Mouse (Mus musculus): ENCODE results near the gene Coq5. TPM values are rescaled to one million over a fixed set of nuclear protein-coding genes. Genes with fewer than 3 reads are reported as not detected.
A peak's percentile ranks its signal among the peaks of the same experiment; 100 is the strongest.

Coq5 gene
- total and polyA plus RNA-seq, 3 experiments: 23.4 to 51.6 (median 42.9) TPM

DNA sequence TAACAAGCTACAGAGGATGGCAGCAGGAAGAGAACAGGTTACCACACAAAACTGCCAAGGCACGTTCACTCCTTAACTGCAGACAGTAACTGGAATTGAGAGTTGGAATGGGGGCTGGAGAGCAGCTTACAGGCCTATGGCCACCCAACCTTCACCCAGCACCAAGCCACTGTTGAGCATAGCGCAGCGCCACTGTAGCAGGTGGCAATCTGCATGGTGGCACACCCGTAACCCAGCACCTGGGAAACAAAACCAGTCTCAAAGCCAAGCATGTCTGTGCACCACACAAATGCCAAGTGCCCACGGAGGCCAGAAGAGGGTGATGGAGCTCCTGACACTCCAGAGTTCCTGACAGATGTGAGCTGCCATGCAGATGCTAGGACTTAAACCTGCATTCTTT lies 13.1 kb upstream of the Coq5 start:
- no peaks in the 10 kb centered on the region for H3K9me3 ChIP-seq (replicated peaks)
- no peak for TF ChIP-seq POLR2AphosphoS5 (IDR thresholded peaks at IDR 0.05; ENCODE audit: insufficient replicate concordance, low read depth, low read length)
- no peak for TF ChIP-seq TAL1 (conservative IDR thresholded peaks at IDR 0.05; ENCODE audit: low read depth, low read length)
- TF ChIP-seq GATA2 (IDR thresholded peaks at IDR 0.05; ENCODE audit: borderline replicate concordance, low read depth, low read length): no peak
- no peak for TF ChIP-seq CTCF (IDR thresholded peaks at IDR 0.05; ENCODE audit: low read depth, low read length)
- no peak for TF ChIP-seq GATA1 (IDR thresholded peaks at IDR 0.05; ENCODE audit: borderline replicate concordance, low read length)
- DNase-seq (ENCODE audit: low spot score) (no peak), ATAC-seq (ENCODE audit: extremely low read depth, insufficient number of reproducible peaks, low FRiP score, poor library complexity, severe bottlenecking) (no peak)
- H3K4me1 ChIP-seq (ENCODE audit: insufficient read depth, low read depth, low read length): peaks cover 73% of the 10 kb centered on the region
- no peaks in the 10 kb centered on the region for H3K27me3 ChIP-seq (ENCODE audit: insufficient read depth, low read length)
- H3K36me3 ChIP-seq (replicated peaks): peaks cover 76% of the 10 kb centered on the region
- H3K4me3 ChIP-seq (ENCODE audit: low read depth, low read length): peak overlapping the region; percentile 34; the same call in 1 of the 2 replicates

DNA sequence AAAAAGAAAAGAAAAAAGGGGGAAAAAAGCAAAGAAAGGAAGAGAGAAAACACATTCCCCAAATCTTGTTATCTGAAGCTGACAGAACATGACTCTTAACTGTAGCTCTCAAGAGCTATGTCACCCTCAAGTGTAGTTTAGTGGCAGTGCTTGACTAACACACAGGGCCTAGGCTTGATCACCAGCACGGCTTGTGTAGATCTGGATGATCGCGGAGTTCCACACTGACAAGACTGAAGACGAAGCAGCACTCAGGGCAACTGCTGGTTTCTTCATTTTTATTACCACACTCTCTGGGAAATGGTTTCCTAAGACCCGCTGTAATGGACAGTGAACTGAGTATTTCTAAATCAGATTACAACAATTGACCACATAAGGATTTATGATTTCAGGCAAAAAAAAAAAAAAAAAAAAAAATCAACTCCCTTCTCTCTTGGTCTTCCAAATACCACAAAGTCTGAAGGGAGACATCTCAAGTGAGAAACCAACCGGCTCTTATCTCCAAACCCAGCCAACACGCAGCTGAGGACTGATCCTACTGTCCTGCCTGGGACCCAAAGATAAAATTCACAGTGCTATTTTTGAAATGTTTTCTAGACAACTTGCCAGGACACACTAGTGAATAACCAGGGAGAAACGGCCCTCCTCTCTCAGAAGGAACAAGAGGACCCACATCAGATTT lies 12.5 kb upstream of the Coq5 start:
- Histone ChIP-seq H3K36me3 (replicated peaks) (peaks cover 73% of the 10 kb centered on the region), H3K4me1 (ENCODE audit: insufficient read depth, low read depth, low read length) (peaks cover 71% of the 10 kb centered on the region), H3K27me3 (ENCODE audit: insufficient read depth, low read length) (no peaks in the 10 kb centered on the region), H3K4me3 (ENCODE audit: low read depth, low read length) (no peak overlapping the region; the same call in 1 of the 2 replicates), H3K9me3 (replicated peaks) (no peaks in the 10 kb centered on the region)
- TF ChIP-seq GATA1 (IDR thresholded peaks at IDR 0.05; ENCODE audit: borderline replicate concordance, low read length) (no peak), TAL1 (conservative IDR thresholded peaks at IDR 0.05; ENCODE audit: low read depth, low read length) (peak; percentile 96), POLR2AphosphoS5 (IDR thresholded peaks at IDR 0.05; ENCODE audit: insufficient replicate concordance, low read depth, low read length) (no peak), CTCF (IDR thresholded peaks at IDR 0.05; ENCODE audit: low read depth, low read length) (no peak), GATA2 (IDR thresholded peaks at IDR 0.05; ENCODE audit: borderline replicate concordance, low read depth, low read length) (no peak)
- DNase-seq (ENCODE audit: low spot score) (peak; percentile 88), ATAC-seq (ENCODE audit: extremely low read depth, insufficient number of reproducible peaks, low FRiP score, poor library complexity, severe bottlenecking) (peak; percentile 88)

DNA sequence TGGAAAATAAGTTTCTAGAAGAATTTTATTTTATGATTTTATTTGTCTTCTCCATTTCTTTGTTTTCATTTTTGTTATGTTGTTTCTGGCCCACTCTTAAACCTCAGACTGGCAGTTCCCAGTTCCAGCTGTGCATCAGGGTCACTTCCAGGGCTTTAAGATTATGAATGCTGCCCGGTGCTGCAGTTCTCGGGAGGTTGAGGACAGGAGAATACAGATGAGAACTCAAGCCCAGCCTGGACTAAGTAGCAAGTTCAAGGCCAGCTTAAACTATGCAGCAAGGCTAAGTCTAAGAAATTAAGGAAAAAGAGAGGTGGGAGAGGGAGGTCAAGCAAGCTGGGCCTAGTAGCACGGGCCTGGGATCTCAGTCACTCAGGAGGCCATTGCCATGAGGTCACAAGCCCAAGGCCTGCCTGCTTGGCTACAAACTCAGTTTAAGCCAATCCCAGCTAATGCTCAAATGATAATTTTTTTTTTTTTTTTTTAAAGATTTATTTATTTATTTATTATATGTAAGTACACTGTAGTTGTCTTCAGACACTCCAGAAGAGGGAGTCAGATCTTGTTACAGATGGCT lies 11.9 kb upstream of the Coq5 start:
- H3K36me3 ChIP-seq (replicated peaks): peaks cover 68% of the 10 kb centered on the region
- no peaks in the 10 kb centered on the region for H3K27me3 ChIP-seq (ENCODE audit: insufficient read depth, low read length)
- H3K9me3 ChIP-seq (replicated peaks): no peaks in the 10 kb centered on the region
- ATAC-seq (ENCODE audit: extremely low read depth, insufficient number of reproducible peaks, low FRiP score, poor library complexity, severe bottlenecking): no peak
- no peak for DNase-seq (ENCODE audit: low spot score)
- TF ChIP-seq TAL1 (conservative IDR thresholded peaks at IDR 0.05; ENCODE audit: low read depth, low read length) (no peak), CTCF (IDR thresholded peaks at IDR 0.05; ENCODE audit: low read depth, low read length) (no peak), POLR2AphosphoS5 (IDR thresholded peaks at IDR 0.05; ENCODE audit: insufficient replicate concordance, low read depth, low read length) (no peak), GATA2 (IDR thresholded peaks at IDR 0.05; ENCODE audit: borderline replicate concordance, low read depth, low read length) (no peak)
- H3K4me3 ChIP-seq (ENCODE audit: low read depth, low read length): peak overlapping the region; percentile 59; the same call in 1 of the 2 replicates
- H3K4me1 ChIP-seq (ENCODE audit: insufficient read depth, low read depth, low read length): peaks cover 68% of the 10 kb centered on the region

DNA sequence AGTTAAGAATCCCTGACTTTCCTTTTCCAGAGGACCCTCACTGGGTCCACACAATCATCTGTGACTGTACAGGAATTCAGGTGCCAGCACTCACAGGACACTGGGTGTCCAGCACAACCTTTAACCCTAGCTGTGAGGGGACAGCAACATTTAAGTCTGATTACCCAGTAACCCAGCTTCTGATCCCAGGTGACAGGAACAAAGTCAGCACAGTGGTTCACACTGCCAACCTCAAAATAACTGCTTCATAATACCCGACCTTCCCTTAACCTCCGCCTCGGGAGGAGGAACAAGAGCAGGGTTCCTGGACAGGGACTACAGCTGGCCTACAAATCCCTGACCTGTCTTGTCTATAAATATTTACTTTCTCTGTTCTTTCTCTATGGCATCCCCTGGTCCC lies 11.2 kb upstream of the Coq5 start:
- Histone ChIP-seq H3K36me3 (replicated peaks) (peaks cover 61% of the 10 kb centered on the region), H3K9me3 (replicated peaks) (no peaks in the 10 kb centered on the region), H3K4me3 (ENCODE audit: low read depth, low read length) (no peak overlapping the region; the same call in 1 of the 2 replicates), H3K4me1 (ENCODE audit: insufficient read depth, low read depth, low read length) (peaks cover 65% of the 10 kb centered on the region), H3K27me3 (ENCODE audit: insufficient read depth, low read length) (no peaks in the 10 kb centered on the region)
- no peak for TF ChIP-seq POLR2AphosphoS5 (IDR thresholded peaks at IDR 0.05; ENCODE audit: insufficient replicate concordance, low read depth, low read length)
- TF ChIP-seq GATA1 (IDR thresholded peaks at IDR 0.05; ENCODE audit: borderline replicate concordance, low read length): no peak
- TF ChIP-seq TAL1 (conservative IDR thresholded peaks at IDR 0.05; ENCODE audit: low read depth, low read length): no peak
- TF ChIP-seq GATA2 (IDR thresholded peaks at IDR 0.05; ENCODE audit: borderline replicate concordance, low read depth, low read length): no peak
- no peak for TF ChIP-seq CTCF (IDR thresholded peaks at IDR 0.05; ENCODE audit: low read depth, low read length)
- DNase-seq (ENCODE audit: low spot score) (no peak), ATAC-seq (ENCODE audit: extremely low read depth, insufficient number of reproducible peaks, low FRiP score, poor library complexity, severe bottlenecking) (no peak)

DNA sequence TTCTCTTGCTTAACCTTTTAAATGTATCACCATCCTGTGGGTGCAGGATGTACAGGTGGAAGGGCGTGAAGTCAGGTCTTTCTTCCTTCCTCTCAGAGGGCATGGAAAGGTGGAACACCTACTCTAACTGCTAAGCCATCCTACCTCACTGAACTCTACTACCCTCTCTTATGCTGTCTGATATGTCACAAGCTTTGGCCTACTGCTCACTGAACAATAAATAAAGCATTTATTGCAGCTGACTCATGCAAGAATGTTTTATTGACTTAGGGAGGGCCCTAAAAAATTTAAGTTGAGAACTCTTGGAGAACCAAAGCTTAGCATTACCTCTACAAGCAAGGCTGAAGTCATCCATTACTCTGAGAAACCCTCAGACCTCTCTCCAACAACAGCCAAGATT lies 9.5 kb upstream of the Coq5 start:
- no peaks in the 10 kb centered on the region for H3K9me3 ChIP-seq (replicated peaks)
- no peak overlapping the region for H3K4me3 ChIP-seq (ENCODE audit: low read depth, low read length)
- H3K27me3 ChIP-seq (ENCODE audit: insufficient read depth, low read length): no peaks in the 10 kb centered on the region
- DNase-seq (ENCODE audit: low spot score): no peak
- no peak for ATAC-seq (ENCODE audit: extremely low read depth, insufficient number of reproducible peaks, low FRiP score, poor library complexity, severe bottlenecking)
- TF ChIP-seq CTCF (IDR thresholded peaks at IDR 0.05; ENCODE audit: low read depth, low read length): no peak
- TF ChIP-seq GATA2 (IDR thresholded peaks at IDR 0.05; ENCODE audit: borderline replicate concordance, low read depth, low read length): no peak
- TF ChIP-seq POLR2AphosphoS5 (IDR thresholded peaks at IDR 0.05; ENCODE audit: insufficient replicate concordance, low read depth, low read length): no peak
- TF ChIP-seq GATA1 (IDR thresholded peaks at IDR 0.05; ENCODE audit: borderline replicate concordance, low read length): no peak
- TF ChIP-seq TAL1 (conservative IDR thresholded peaks at IDR 0.05; ENCODE audit: low read depth, low read length): no peak
- peaks cover 70% of the 10 kb centered on the region for H3K4me1 ChIP-seq (ENCODE audit: insufficient read depth, low read depth, low read length)
- H3K36me3 ChIP-seq (replicated peaks): peaks cover 48% of the 10 kb centered on the region
